Mouse (Mus musculus): ENCODE data around the gene Gm10277. TPM values are rescaled to one million over a fixed set of nuclear protein-coding genes. Genes with fewer than 3 reads are reported as not detected.

Gene Gm10277
- polyA plus RNA-seq, 1 experiment from 2014 or later, result 0.47 TPM

- WGBS, result 53% methylated on average over 18 of the region's 18 CpGs
- 0 out of 2 replicates have a peak, but pooled peaks cover 3% of the 10 kb centered on the region for H3K4me1 ChIP-seq (ENCODE audit: control insufficient read depth, insufficient read depth, low read length)
- no peak overlapping the region for H3K4me2 ChIP-seq (ENCODE audit: low read depth, severe bottlenecking)
- peaks cover 9% of the 10 kb centered on the region; the same call in 1 of the 2 replicates for H3K36me3 ChIP-seq (ENCODE audit: control insufficient read depth, insufficient read depth, low read length)
- H3K27me3 ChIP-seq (ENCODE audit: control insufficient read depth, insufficient read depth, low read length), result no peaks in the 10 kb centered on the region
- no peak overlapping the region for H3K27ac ChIP-seq (replicated peaks; ENCODE audit: low read depth, low read length)
- DNase-seq (ENCODE audit: low spot score) (peak; percentile 91), ATAC-seq (ENCODE audit: insufficient number of reproducible peaks, low FRiP score, low TSS enrichment, low read depth) (no peak)
- H3K9me3 ChIP-seq (ENCODE audit: control insufficient read depth, low read length), result no peaks in the 10 kb centered on the region
- no peak overlapping the region for H3K4me3 ChIP-seq (ENCODE audit: low read depth, low read length)
- H3K9ac ChIP-seq (ENCODE audit: low read length), result no peak overlapping the region
These were observed 39.9 kb upstream of the Gm10277 start for GRCm38 (mm10) chr11:77827241-77827995.

- 47% methylated on average over 3 of the region's 3 CpGs for WGBS
- Histone ChIP-seq H3K36me3 (ENCODE audit: control insufficient read depth, insufficient read depth, low read length) (peaks cover 7% of the 10 kb centered on the region; the same call in 1 of the 2 replicates), H3K27me3 (ENCODE audit: control insufficient read depth, insufficient read depth, low read length) (no peaks in the 10 kb centered on the region), H3K4me1 (ENCODE audit: control insufficient read depth, insufficient read depth, low read length) (0 out of 2 replicates have a peak, but pooled peaks cover 3% of the 10 kb centered on the region), H3K4me2 (ENCODE audit: low read depth, severe bottlenecking) (no peak overlapping the region), H3K9ac (ENCODE audit: low read length) (no peak overlapping the region), H3K9me3 (ENCODE audit: control insufficient read depth, low read length) (no peaks in the 10 kb centered on the region), H3K27ac (replicated peaks; ENCODE audit: low read depth, low read length) (no peak overlapping the region), H3K4me3 (ENCODE audit: low read depth, low read length) (no peak overlapping the region)
- no peak for DNase-seq (ENCODE audit: low spot score)
- no peak for ATAC-seq (ENCODE audit: insufficient number of reproducible peaks, low FRiP score, low TSS enrichment, low read depth)
These were observed 38.8 kb upstream of the Gm10277 start for GRCm38 (mm10) chr11:77826311-77826710.

- peak; percentile 77 for DNase-seq (ENCODE audit: low spot score)
These were observed 38.3 kb upstream of the Gm10277 start for GRCm38 (mm10) chr11:77825853-77826252.

GRCm38 (mm10) chr11:77822781-77823180, 35.2 kb upstream of the Gm10277 start:
- peaks cover 6% of the 10 kb centered on the region; the same call in 1 of the 2 replicates for H3K36me3 ChIP-seq (ENCODE audit: control insufficient read depth, insufficient read depth, low read length)
- no peaks in the 10 kb centered on the region for H3K27me3 ChIP-seq (ENCODE audit: control insufficient read depth, insufficient read depth, low read length)
- peak; percentile 88 for DNase-seq (ENCODE audit: low spot score)

More at GRCm38 (mm10) chr11:77825853-77826252, 38.3 kb upstream of the Gm10277 start:
- Histone ChIP-seq H3K4me1 (ENCODE audit: control insufficient read depth, insufficient read depth, low read length) (0 out of 2 replicates have a peak, but pooled peaks cover 2% of the 10 kb centered on the region), H3K9ac (ENCODE audit: low read length) (no peak overlapping the region), H3K4me3 (ENCODE audit: low read depth, low read length) (no peak overlapping the region), H3K27me3 (ENCODE audit: control insufficient read depth, insufficient read depth, low read length) (no peaks in the 10 kb centered on the region), H3K9me3 (ENCODE audit: control insufficient read depth, low read length) (no peaks in the 10 kb centered on the region), H3K4me2 (ENCODE audit: low read depth, severe bottlenecking) (no peak overlapping the region), H3K36me3 (ENCODE audit: control insufficient read depth, insufficient read depth, low read length) (peaks cover 8% of the 10 kb centered on the region; the same call in 1 of the 2 replicates), H3K27ac (replicated peaks; ENCODE audit: low read depth, low read length) (no peak overlapping the region)
- 5% methylated on average over 5 of the region's 5 CpGs for WGBS
- no peak for ATAC-seq (ENCODE audit: insufficient number of reproducible peaks, low FRiP score, low TSS enrichment, low read depth)

GRCm38 (mm10) chr11:77821648-77822047, 34.1 kb upstream of the Gm10277 start:
- no peaks in the 10 kb centered on the region for H3K9me3 ChIP-seq (ENCODE audit: control insufficient read depth, low read length)
- 18% methylated on average over 8 of the region's 8 CpGs for WGBS
- no peaks in the 10 kb centered on the region for H3K4me1 ChIP-seq (ENCODE audit: control insufficient read depth, insufficient read depth, low read length)
- DNase-seq (ENCODE audit: low spot score), result peak; percentile 76
- H3K4me2 ChIP-seq (ENCODE audit: low read depth, severe bottlenecking), result no peak overlapping the region
- peaks cover 2% of the 10 kb centered on the region; the same call in 1 of the 2 replicates for H3K36me3 ChIP-seq (ENCODE audit: control insufficient read depth, insufficient read depth, low read length)
- H3K27me3 ChIP-seq (ENCODE audit: control insufficient read depth, insufficient read depth, low read length), result no peaks in the 10 kb centered on the region
- H3K27ac ChIP-seq (replicated peaks; ENCODE audit: low read depth, low read length), result no peak overlapping the region
- no peak overlapping the region for H3K4me3 ChIP-seq (ENCODE audit: low read depth, low read length)
- no peak overlapping the region for H3K9ac ChIP-seq (ENCODE audit: low read length)
- ATAC-seq (ENCODE audit: insufficient number of reproducible peaks, low FRiP score, low TSS enrichment, low read depth), result no peak

More at GRCm38 (mm10) chr11:77822781-77823180, 35.2 kb upstream of the Gm10277 start:
- no peak for ATAC-seq (ENCODE audit: insufficient number of reproducible peaks, low FRiP score, low TSS enrichment, low read depth)
- no peaks in the 10 kb centered on the region for H3K9me3 ChIP-seq (ENCODE audit: control insufficient read depth, low read length)
- H3K27ac ChIP-seq (replicated peaks; ENCODE audit: low read depth, low read length), result no peak overlapping the region
- H3K4me1 ChIP-seq (ENCODE audit: control insufficient read depth, insufficient read depth, low read length), result no peaks in the 10 kb centered on the region
- H3K4me2 ChIP-seq (ENCODE audit: low read depth, severe bottlenecking), result no peak overlapping the region
- H3K4me3 ChIP-seq (ENCODE audit: low read depth, low read length), result no peak overlapping the region
- H3K9ac ChIP-seq (ENCODE audit: low read length), result no peak overlapping the region
- WGBS, result 21% methylated on average over 7 of the region's 7 CpGs

- Histone ChIP-seq H3K27ac (replicated peaks; ENCODE audit: low read depth, low read length) (no peak overlapping the region), H3K36me3 (ENCODE audit: control insufficient read depth, insufficient read depth, low read length) (peaks cover 4% of the 10 kb centered on the region; the same call in 1 of the 2 replicates), H3K9ac (ENCODE audit: low read length) (no peak overlapping the region), H3K27me3 (ENCODE audit: control insufficient read depth, insufficient read depth, low read length) (no peaks in the 10 kb centered on the region), H3K9me3 (ENCODE audit: control insufficient read depth, low read length) (no peaks in the 10 kb centered on the region), H3K4me2 (ENCODE audit: low read depth, severe bottlenecking) (no peak overlapping the region), H3K4me3 (ENCODE audit: low read depth, low read length) (no peak overlapping the region), H3K4me1 (ENCODE audit: control insufficient read depth, insufficient read depth, low read length) (no peaks in the 10 kb centered on the region)
- WGBS, result 23% methylated on average over 3 of the region's 3 CpGs
- ATAC-seq (ENCODE audit: insufficient number of reproducible peaks, low FRiP score, low TSS enrichment, low read depth), result no peak
- DNase-seq (ENCODE audit: low spot score), result peak; percentile 76
These were observed 28.5 kb upstream of the Gm10277 start for GRCm38 (mm10) chr11:77816003-77816402.

GRCm38 (mm10) chr11:77813969-77814368, 26.4 kb upstream of the Gm10277 start:
- Histone ChIP-seq H3K36me3 (ENCODE audit: control insufficient read depth, insufficient read depth, low read length) (peaks cover 2% of the 10 kb centered on the region; the same call in 1 of the 2 replicates), H3K4me3 (ENCODE audit: low read depth, low read length) (no peak overlapping the region), H3K9ac (ENCODE audit: low read length) (no peak overlapping the region), H3K4me1 (ENCODE audit: control insufficient read depth, insufficient read depth, low read length) (no peaks in the 10 kb centered on the region), H3K27ac (replicated peaks; ENCODE audit: low read depth, low read length) (no peak overlapping the region), H3K4me2 (ENCODE audit: low read depth, severe bottlenecking) (no peak overlapping the region), H3K9me3 (ENCODE audit: control insufficient read depth, low read length) (no peaks in the 10 kb centered on the region), H3K27me3 (ENCODE audit: control insufficient read depth, insufficient read depth, low read length) (no peaks in the 10 kb centered on the region)
- DNase-seq (ENCODE audit: low spot score), result no peak
- no peak for ATAC-seq (ENCODE audit: insufficient number of reproducible peaks, low FRiP score, low TSS enrichment, low read depth)
- 76% methylated on average over 2 of the region's 2 CpGs for WGBS

- WGBS, result 86% methylated on average over 6 of the region's 6 CpGs
- H3K4me3 ChIP-seq (ENCODE audit: low read depth, low read length), result no peak overlapping the region
- no peaks in the 10 kb centered on the region for H3K4me1 ChIP-seq (ENCODE audit: control insufficient read depth, insufficient read depth, low read length)
- no peak for DNase-seq (ENCODE audit: low spot score)
- H3K9ac ChIP-seq (ENCODE audit: low read length), result no peak overlapping the region
- no peaks in the 10 kb centered on the region for H3K27me3 ChIP-seq (ENCODE audit: control insufficient read depth, insufficient read depth, low read length)
- peaks cover 2% of the 10 kb centered on the region; the same call in 1 of the 2 replicates for H3K36me3 ChIP-seq (ENCODE audit: control insufficient read depth, insufficient read depth, low read length)
- H3K4me2 ChIP-seq (ENCODE audit: low read depth, severe bottlenecking), result no peak overlapping the region
- no peaks in the 10 kb centered on the region for H3K9me3 ChIP-seq (ENCODE audit: control insufficient read depth, low read length)
- no peak for ATAC-seq (ENCODE audit: insufficient number of reproducible peaks, low FRiP score, low TSS enrichment, low read depth)
- no peak overlapping the region for H3K27ac ChIP-seq (replicated peaks; ENCODE audit: low read depth, low read length)
These were observed 22.5 kb upstream of the Gm10277 start for GRCm38 (mm10) chr11:77810018-77810417.

All from limb, embryonic 11.5 days (tissue).